ENCODE assay signal across 1 mouse cellular context in the genomic region with DNA sequence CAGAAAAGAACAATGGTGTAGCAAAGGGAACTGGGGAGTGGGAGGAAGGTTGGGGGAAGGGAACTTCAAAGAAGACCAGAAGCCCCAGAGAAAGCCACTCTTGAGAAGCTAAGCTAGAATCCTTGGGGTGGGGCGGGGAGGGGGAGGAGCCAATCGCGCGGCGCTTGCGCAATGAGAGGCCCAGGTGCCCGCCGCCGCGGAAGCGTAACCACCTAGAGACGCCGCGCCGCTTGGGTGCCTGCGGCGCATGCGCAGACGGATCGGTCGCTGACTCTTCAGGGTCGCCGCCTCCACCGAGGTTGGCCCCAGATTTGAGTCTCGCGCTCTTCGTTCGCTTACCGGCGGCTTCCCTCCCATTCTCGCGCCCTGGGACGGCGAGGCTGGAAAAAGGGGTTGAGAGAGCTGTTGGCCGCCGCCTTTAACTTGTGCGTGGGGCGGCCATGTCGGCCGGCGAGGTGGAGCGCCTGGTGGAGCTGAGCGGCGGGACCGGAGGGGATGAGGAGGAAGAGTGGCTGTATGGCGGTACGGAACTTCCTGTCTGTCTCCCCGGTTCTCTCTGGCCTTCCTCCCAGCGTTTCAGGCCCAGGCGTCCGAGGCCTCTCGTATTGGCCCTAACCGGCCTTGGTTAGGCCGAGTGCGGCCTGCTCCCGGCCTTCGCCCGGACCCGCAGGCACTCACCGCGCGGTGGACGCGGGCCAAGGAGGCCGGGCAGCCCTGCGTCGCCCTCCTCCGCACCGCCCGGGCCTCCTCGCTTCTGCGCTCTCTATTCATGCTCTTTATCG.
TF ChIP-seq lines count a peak whose summit lies in the region.

A gene (plus strand): TSS at position 210 of the 782 bp plus-strand sequence.

TF ChIP-seq in CH12.LX, 34 proteins besides CTCF, POLR2A, EP300 and RAD21 (continued from another document):
- TF ChIP-seq NELFE (IDR thresholded peaks at IDR 0.05; ENCODE audit: low read depth, low read length) (peak; percentile 87), ZNF384 (IDR thresholded peaks at IDR 0.05; ENCODE audit: low read depth, low read length) (no peak), TCF12 (IDR thresholded peaks at IDR 0.05; ENCODE audit: low read depth, low read length) (peak; percentile 64), HCFC1 (IDR thresholded peaks at IDR 0.05; ENCODE audit: low read depth, low read length) (peak; percentile 36), POLR2AphosphoS2 (IDR thresholded peaks at IDR 0.05; ENCODE audit: low read depth, low read length) (peak; percentile 85), SIN3A (IDR thresholded peaks at IDR 0.05; ENCODE audit: low read length) (peak; percentile 55), CHD1 (IDR thresholded peaks at IDR 0.05; ENCODE audit: low read depth, low read length) (no peak), MXI1 (IDR thresholded peaks at IDR 0.05; ENCODE audit: low read depth, low read length) (peak; percentile 59; the same call in 1 of the 2 replicates), USF1 (IDR thresholded peaks at IDR 0.05; ENCODE audit: low read depth, low read length) (no peak), UBTF (IDR thresholded peaks at IDR 0.05; ENCODE audit: low read depth, low read length) (peak; percentile 85; the same call in 1 of the 2 replicates), CHD2 (IDR thresholded peaks at IDR 0.05; ENCODE audit: low read length) (peak; percentile 67; the same call in 1 of the 2 replicates), ZKSCAN1 (IDR thresholded peaks at IDR 0.05; ENCODE audit: borderline replicate concordance, low read depth, low read length) (no peak), PAX5 (IDR thresholded peaks at IDR 0.05; ENCODE audit: low read length) (no peak), USF2 (conservative IDR thresholded peaks at IDR 0.05; ENCODE audit: low read depth, low read length) (no peak), MAFK (IDR thresholded peaks at IDR 0.05; ENCODE audit: insufficient replicate concordance, low read length) (no peak), TBP (conservative IDR thresholded peaks at IDR 0.05; ENCODE audit: low read depth, low read length) (peak; percentile 45; the same call in 1 of the 2 replicates), E2F4 (IDR thresholded peaks at IDR 0.05; ENCODE audit: insufficient replicate concordance, low read depth, low read length) (no peak), BHLHE40 (IDR thresholded peaks at IDR 0.05; ENCODE audit: low read depth, low read length) (no peak), MEF2A (IDR thresholded peaks at IDR 0.05; ENCODE audit: borderline replicate concordance, low read depth, low read length) (0 out of 2 replicates have a peak, but pooled peaks have one; percentile 15), MYC (IDR thresholded peaks at IDR 0.05; ENCODE audit: low read depth, low read length) (0 out of 2 replicates have a peak, but pooled peaks have one; percentile 26), JUND (conservative IDR thresholded peaks at IDR 0.05; ENCODE audit: low read depth, low read length) (no peak), ELF1 (IDR thresholded peaks at IDR 0.05; ENCODE audit: low read depth, low read length) (peak; percentile 81)
